Mouse (Mus musculus) fibroblast of lung, adult 2 months (primary cell): ENCODE measurements around the gene Cuedc1.

Experiments used
- DNase-seq: peaks from one replicate; pipeline ENCODE4 v3.0.0-alpha.2; 2011; ENCODE audit warnings: low read depth

The Cuedc1 gene

DNA sequence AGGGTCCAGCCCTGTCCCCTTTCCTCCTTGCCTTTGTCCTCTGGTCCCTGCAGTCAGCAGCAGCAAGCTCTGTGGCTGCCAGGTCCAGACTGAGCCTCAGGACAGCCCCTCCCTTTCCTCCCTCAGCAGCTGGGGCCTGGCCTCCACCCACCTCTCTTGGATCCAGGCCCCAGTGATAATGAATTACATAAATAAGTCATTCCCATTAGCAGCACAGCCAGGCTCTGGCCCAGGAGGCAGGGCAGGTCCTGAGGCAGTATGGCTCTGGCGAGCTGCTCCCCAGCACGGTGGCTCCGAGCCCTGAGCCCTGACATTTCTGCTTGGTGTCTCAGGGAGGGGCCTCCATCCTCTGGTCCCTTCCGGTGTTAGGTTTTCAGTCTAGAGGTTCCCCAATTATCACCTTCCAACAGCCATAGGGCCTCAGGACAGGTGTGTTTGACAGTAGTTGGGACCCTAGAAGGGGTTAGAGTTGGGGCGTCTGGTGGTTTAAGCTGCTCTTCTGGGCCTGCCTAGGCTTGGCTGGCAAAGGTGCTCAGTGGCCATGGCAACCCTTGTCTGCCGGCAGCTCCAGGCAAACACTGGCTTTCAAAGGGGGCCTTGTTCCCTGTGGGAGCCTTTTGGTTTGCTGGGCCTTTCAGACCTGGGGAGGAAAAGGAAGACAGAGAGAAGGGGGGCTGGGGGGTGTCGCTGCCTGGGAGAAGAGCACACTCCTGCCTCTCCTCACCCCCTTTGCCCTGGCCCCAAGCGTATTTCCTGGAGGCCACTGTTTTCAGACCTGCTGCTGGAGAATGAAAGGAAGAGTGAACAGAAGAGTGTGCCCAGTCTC, 21.2 kb downstream of the Cuedc1 start:
- DNase-seq, result peak; percentile 70

- DNase-seq, result no peak
Observed at GRCm38 (mm10) chr11:88122545-88122944, 24.7 kb downstream of the Cuedc1 start.

DNA sequence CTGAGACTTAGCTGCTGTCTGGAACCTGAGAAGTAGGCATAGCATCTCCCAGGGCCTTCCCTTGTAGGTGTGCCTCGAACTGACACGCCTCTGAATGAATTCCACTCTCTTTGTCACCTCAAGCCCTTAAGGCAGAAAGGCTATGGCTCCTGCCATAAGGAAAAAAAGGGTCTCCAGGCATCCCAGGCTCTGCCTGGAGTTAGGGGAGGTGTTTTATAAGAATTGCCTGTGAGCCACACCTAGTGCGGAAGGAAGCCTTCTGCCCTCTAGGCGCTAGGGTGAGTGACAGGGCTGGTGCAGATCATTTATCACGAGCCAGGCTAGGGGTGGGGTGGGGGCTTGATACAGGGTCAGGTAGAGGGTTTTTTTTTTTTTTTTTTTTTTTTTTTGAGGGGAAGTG, 25.2 kb downstream of the Cuedc1 start:
- DNase-seq, result no peak

DNA sequence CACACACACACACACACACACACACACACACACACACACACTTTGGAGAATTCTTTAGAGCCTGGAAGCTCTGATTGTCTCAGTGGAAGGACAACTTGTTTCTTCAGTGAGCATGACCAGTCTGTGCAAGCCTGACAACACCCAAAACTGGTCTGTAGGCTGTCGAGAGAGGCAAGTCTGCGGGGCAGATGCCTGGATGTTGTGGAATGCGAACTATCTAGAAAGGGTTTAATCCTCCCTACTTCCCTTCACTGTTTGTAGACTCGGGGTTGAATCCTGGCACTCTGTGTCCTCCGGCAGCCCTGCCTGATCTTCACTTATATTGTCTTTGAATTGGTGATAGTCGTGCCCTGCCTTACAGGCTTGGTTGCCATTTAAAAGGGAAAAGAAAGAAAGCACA, 25.9 kb downstream of the Cuedc1 start:
- DNase-seq, result no peak

DNA sequence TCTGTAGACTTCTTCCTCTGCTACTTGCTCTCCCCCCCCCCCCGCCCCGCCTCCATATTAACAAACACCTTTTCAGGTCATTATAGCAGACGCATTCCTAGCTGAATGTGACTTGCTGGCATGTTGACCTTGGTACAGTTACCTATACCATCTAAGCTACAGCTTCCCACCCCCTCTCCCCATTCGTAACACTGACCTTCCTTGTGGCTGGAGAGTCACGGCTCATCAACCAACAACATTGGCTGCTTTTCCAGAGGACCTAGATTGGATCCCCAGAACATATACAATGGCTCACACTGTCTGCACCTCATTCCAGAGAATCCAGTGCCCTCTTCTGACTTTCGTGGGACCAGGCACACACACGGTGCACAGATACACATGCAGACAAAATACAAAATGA, 27.6 kb downstream of the Cuedc1 start:
- no peak for DNase-seq

- DNase-seq, result no peak
Observed at GRCm38 (mm10) chr11:88126306-88126793, 28.5 kb downstream of the Cuedc1 start.

GRCm38 (mm10) chr11:88128461-88128860, 30.6 kb downstream of the Cuedc1 start:
- no peak for DNase-seq

DNA sequence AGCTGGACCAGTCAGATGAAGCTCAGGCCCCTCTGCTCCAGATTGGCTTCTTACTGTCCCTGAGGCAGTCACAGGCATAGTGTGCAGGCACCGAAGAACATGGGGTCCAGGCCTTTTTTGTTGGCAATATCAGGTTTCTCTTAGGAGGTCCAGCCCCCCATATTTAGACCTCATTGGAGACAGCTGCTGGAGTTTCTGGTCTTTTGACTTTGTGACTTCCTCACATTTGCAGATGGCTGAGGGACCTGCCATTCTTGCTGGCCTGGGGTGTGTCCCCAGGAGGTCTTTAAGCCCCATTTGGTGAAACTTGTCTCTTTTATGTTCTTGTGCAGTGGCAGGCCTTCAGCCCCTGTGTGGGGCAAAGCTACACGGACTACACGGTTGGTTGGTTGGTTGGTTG, 31.4 kb downstream of the Cuedc1 start:
- DNase-seq, result no peak

DNA sequence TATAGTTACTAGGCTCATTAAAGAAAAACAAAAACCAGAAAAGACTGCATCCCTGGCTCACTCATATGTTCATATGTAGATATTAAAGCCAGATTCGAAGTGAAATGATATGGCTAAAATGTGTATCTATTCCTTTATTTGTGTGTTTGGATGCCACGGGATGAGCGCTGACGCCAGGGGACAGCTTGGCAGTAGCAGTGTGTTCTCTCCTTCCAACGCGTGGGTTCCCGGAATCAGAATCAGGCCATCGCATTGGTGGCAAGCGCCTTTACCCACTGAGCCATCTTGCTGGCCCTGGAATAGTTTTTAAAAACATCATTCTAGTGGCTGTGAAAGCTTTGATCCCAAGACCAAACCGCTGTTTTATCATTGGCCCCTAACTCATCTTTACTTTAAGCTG, 32.1 kb downstream of the Cuedc1 start:
- no peak for DNase-seq

DNA sequence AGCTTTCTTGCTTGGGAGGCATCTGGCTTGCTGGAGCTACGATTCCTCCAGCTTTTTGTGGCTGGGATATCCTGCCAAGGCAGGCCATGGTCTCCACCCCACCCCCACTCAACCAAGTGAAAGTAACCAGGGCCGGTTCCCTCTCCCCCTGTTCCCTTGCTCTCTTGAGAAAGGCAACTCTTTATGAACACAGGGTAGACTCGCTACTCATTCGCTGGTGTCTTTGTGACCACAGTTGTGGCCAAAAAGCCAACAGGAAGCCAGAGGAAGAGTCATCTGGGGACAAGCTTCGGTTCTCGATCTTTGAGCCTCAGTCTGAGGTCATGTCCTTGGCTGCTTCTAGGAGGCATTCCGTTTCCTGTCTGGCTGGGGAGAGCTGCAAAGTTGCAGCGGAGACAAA, 34.0 kb downstream of the Cuedc1 start:
- peak; percentile 76 for DNase-seq

DNA sequence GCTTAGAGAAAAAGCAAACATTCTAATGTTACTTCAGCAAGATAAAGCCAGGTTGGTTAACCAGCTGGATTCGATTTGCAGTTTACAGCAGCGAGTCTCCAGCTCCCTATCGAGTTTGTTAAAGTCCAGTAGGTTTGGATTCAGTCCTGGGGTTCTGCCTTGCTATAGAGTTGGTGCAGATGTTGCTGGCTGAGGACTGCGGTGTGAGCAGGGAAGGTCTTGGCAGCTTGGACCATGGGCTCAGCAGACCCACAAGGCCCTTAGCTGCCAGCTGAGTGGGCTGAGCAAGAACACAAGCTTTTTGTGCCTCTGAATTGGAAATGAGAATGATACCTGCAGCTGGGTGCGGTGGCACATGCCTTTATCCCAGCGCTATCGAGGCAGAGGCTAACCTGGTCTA, 37.4 kb downstream of the Cuedc1 start:
- no peak for DNase-seq

- DNase-seq, result no peak
Observed at GRCm38 (mm10) chr11:88137814-88138425, 40.1 kb downstream of the Cuedc1 start.

DNA sequence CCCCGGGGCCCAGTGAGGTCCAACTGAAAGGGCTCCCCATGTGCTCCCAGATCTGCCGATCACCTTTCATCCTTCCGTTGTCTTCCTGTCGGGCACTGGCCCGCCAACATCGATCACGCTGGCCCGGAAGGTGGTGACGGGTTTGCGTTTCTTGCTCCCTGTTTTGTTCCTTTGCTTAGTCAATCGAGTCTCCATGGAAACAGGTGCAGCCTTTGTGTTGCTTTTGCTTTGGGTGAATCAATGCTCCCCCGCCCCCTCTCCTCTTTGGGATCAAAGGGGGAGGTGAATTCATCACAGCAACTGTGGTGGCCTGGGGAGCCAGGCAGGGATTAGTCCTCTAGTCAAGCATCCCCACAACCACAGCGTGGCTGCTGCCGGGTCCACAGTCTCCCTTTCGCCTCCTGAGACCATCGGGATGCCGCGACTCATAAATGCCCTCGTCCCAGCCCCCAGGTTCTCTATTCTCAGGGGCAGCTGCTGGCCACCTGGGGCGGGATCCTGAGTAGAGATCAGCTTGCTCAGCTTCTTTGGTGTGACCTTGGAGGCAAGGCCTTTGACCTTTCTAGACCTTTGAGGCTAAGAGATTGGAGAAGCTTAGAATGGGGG, 41.5 kb downstream of the Cuedc1 start:
- no peak for DNase-seq

DNA sequence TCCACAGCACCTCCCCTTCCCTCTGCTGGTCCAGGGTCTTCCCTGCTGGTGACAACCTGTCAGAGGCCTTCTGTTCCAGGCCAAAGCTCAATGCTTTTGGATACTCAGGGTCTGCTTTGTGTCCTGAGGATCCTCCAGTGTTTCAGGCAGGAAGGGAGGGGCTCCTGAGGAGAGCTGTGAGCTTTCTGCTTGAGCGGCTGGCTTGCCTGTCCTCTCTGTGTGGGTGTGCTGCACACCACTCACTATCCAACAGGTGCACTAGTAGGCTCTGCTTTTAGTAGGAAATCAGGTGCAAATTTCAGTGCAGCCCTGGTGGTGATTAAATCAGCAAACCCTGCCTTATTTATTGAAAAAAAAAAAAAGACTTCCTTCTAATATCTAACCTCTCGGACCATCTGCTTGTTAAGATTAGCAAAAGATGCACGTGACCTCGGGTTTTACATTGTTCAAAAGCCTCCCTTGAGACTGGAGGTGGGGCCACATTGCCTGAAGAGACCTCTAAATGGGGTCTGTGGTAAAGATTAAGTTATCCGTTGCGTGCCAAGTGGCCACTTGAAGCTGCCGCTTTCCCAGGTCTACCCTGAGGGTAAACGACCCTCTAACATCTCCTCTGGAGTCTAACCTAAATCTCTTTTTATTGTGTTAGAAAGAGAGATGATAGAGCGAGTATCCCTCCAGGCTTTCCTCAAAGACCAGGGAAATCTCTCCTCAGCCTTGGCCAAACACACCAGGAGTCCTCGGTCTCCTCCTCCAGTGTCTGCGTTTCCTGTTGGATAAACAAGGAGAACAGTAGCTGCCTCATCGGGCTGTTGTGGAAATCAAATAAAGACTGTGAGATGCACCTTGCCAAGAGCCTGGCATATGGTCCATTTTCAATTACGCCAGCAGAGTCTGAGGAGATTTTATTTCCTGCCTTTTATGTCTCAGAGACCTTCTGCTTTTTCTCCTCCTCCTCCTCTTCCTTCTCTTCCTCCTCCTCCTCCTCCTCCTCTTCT, 42.5 kb downstream of the Cuedc1 start:
- DNase-seq, result no peak

- no peak for DNase-seq
Observed at GRCm38 (mm10) chr11:88142362-88142761, 44.5 kb downstream of the Cuedc1 start.

DNA sequence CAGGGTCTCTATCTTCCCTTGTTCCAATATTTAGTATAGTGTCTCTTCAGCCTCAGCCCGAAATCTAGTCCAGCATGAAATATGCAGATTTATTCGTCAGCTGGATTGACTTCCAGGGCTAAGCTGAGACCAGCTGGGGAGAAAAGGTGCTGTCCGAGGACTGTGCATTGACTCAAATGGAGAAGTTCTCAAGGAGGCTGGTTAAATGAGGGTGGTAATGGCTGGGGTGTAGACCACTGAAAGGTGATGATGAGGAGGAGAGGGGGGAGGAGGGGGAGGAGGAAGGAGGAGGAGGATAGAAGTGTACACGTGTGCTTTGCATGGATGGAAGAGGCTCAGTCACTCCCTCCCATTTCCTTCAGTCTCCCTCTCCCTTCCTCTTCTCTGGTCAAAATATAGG, 46.2 kb downstream of the Cuedc1 start:
- no peak for DNase-seq

DNA sequence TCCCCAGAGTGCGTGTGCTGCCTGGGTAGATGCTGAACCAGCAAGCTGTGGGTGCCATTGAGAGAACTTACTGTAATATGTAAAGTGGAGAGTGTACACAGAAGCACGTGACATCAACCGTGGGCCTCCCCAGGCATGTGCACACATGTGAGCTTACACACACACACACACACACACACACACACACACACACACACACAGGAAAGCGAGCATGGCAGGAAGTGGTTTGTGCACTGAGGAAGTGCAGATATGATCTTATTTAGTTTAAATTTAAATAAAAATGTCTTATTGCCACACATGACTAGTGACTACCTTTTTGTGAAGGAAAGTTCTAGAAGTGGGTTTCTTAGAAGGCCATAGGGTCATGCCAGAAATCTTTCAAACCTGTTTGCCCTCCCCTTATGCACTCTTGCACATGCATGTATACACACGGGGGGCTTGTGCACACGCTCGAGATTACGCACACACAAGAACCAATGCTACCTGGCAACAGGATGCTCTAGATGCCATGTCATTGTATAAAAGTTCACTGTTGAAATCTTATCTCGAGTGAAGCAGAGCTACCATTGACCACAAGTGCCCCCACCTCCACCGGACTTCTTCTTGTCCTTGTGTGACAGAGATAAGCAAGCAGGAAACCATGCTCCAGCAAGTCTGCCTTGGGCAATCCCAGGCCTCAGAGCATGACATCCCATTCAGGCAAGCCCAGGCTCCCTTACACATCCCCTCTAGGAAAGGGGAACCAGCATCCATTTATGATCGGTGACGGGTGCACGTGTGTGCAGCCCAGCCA, 47.6 kb downstream of the Cuedc1 start:
- DNase-seq, result no peak

- no peak for DNase-seq
Observed at GRCm38 (mm10) chr11:88146264-88147060, 48.6 kb downstream of the Cuedc1 start.

DNA sequence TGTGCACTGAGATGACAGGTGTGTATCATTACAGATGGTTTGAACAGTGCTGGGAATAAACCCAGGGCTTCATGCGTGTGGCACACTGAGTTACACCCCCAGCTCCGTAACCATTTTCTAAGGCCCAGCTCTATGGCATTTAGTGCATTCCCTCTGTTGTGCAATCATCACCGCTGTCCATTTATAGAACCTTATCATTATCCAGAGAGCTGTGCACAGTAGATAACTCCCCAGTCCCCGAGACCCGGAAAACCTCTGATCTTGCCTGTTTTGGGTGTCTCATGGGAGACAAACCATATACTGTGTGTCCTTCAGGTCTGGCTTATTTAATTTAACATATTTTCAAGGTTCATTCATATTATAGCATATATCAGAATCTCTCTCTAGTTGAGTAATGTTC, 49.5 kb downstream of the Cuedc1 start:
- no peak for DNase-seq

- no peak for DNase-seq
Observed at GRCm38 (mm10) chr11:88148015-88148637, 50.3 kb downstream of the Cuedc1 start.
